Mouse (Mus musculus) lung, postnatal 0 days (tissue): Measurements from ENCODE around the gene Dcpp1.

Source experiments
- CTCF ChIP-seq: IDR thresholded peaks from 2 replicates; pipeline ENCODE4 v1.5.1; 2016; ENCODE audit warnings: antibody characterized with exemption, mild to moderate bottlenecking
- EP300 ChIP-seq: IDR thresholded peaks from 2 replicates; pipeline ENCODE4 v1.6.1; 2016; ENCODE audit warnings: antibody characterized with exemption, mild to moderate bottlenecking, control low read depth

GRCm38 (mm10) chr17:23854229-23854765 is 26.4 kb upstream of the Dcpp1 start:
- TF ChIP-seq CTCF (no peak), EP300 (no peak)
